Mouse (Mus musculus) heart, postnatal 14 days (tissue): ENCODE data around the gene Fermt1. TPM values are rescaled to one million over a fixed set of nuclear protein-coding genes. Genes with fewer than 3 reads are reported as not detected.
A peak's percentile ranks its signal among the peaks of the same experiment; 100 is the strongest.

Experiments
- DNase-seq, 2 experiments: peaks; one replicate each; pipeline ENCODE4 v3.0.0; 2021 to 2022
- intact Hi-C: fragments of 180-260 bp; cut with DNase I; formaldehyde crosslinking; loops from one replicate; pipeline ENCODE4 v1.15.1; 2025
- total RNA-seq, 2 experiments: library from RNA; stranded (reverse); gene quantifications; 2 replicates each; pipeline ENCODE4 v1.2.3; 2021

Gene Fermt1
- total RNA-seq, 2 experiments from 2014 or later, result 0.10 TPM; not detected in 1

DNA sequence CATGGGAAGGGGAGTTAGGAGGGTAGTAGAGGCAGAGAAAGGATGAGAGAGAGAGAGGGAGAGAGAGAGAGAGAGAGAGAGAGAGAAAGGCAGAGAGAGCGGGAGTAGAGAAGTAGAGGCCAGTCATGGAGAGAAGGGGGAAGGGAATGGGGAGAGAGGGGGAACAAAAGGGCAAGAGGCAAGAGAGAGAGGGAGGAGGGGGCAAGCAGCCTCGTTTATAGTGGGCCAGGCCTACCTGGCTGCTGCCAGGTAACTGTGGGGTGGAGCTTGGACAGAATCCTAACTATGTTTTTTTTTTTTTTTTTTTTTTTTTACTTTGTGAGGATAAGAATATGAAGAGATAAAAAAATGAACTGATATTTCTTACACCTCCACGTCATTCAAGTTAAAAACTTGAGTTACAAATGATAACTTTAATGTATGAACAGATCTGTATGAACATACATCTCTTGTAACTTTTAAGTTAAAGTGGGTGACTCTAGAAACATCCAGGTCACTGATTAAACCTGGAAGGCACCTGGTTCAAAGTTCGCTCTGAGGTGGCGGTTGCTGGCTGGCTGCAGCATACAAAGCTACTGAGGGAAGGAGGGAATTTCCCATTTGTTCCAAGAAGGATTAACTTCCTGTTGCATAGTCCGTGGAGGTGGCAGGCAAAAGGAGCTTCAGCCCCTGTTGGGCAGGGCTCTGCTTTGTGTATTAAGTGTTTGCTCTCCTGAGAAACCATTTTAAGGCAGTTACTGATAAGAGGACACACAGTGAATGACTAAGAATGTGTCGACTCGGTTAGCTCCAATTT, 22.2 kb downstream of the Fermt1 start:
- intact Hi-C loops, result no loop called here
- no peak for DNase-seq

GRCm38 (mm10) chr2:132922076-132922873, 23.4 kb downstream of the Fermt1 start:
- DNase-seq, result no peak
- intact Hi-C loops, result no loop called here

- intact Hi-C loops, result no loop called here
- no peak for DNase-seq
These were observed 30.9 kb downstream of the Fermt1 start for GRCm38 (mm10) chr2:132914785-132915184.

DNA sequence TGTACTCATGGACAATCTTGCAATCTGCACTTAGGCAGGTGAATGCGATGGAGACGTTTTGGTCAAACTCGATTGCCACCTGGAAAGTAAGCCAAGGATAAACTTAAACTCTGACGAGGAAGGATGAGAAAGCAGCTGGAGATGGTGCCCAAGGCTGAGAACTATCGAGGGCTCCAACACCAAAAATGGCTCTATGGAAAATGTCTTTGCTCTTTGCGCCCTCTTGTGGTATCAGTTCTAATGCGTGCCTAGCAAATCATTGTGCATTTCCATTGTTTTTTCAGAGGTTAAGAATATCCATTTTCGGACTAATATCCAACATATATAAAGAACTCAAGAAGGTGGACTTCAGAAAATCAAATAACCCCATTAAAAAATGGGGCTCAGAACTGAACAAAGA, 38.9 kb downstream of the Fermt1 start:
- intact Hi-C loops, result loop anchor here (2.0 to 10.0 kb wide), 2 partner anchors 192 to 390 kb away; no protein-coding TSS in a partner anchor
- DNase-seq, result peak in 1 of 2 experiments; percentile 48

GRCm38 (mm10) chr2:132904961-132905360, 40.7 kb downstream of the Fermt1 start:
- intact Hi-C loops, result loop anchor here (10.0 kb wide), 1 partner anchor 190 kb away; no protein-coding TSS in a partner anchor
- DNase-seq, result no peak

DNA sequence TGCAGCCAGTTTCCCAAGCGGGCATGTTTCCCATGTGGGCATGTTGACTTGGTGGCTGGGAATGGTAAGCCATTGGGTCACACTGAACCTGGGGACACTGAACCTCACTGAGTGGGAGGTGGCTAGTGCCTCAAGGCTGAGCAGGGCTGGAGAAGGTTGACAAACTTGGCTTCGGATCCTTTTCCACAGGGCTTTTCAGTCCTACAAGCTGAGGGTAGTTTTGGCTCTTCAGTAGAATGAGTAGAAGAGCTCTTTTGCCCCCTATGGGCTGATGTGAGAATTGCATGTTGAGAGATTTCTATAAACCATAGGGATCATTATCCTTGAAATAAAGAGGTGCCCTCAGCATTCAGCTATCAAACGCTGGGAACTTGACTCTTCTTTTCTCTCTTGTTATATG, 42.2 kb downstream of the Fermt1 start:
- intact Hi-C loops, result loop anchor here (1.0 to 10.0 kb wide), 2 partner anchors 57 to 189 kb away; partner anchors contain the start of gene Crls1
- peak; percentile 24 to 53 for DNase-seq

DNA sequence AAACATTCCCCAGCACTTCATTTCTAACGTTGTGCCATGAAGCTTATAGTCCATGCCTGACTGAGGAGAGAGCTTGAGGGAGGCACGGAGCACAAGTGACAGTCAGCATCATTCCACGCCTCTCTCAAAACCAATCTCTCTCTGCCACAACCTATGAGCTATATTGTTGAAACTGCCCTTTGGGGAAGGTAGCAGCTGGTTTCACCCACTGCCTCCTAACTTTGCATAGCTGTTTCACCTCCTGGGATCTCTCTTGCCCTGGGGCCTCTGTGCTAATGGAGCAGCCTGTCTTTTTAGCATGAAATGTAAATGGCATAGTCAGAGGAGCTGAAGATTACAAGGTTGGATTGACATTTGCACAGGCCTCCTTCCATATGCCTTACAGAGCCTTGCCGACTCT, 43.6 kb downstream of the Fermt1 start:
- DNase-seq, result no peak
- intact Hi-C loops, result loop anchor here (10.0 kb wide), 1 partner anchor 187 kb away; no protein-coding TSS in a partner anchor

- intact Hi-C loops, result loop anchor here (10.0 kb wide), 1 partner anchor 187 kb away; no protein-coding TSS in a partner anchor
- no peak for DNase-seq
These were observed 44.1 kb downstream of the Fermt1 start for GRCm38 (mm10) chr2:132901636-132902035.

DNA sequence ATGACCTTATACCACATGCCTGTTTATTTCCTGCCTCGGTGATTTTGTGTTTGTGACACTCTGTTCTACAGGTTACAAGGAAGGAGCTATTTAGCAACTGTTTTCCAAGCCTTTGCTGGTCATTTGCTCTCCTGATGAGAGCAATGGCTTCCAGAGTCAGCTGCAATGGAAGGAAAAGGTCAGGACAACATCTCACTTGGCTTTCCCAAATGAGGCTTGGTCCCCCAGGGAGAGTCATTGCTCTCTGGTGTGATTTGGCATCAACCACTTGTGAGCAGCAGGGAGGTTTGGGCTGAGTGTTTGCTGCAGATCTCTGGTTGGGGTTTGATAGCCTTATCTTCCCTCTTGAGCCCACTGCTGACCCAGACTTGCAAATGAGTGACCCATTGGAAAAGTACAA, 45.1 kb downstream of the Fermt1 start:
- DNase-seq, result no peak
- intact Hi-C loops, result loop anchor here (10.0 kb wide), 1 partner anchor 186 kb away; no protein-coding TSS in a partner anchor

GRCm38 (mm10) chr2:132898211-132898610, 47.5 kb downstream of the Fermt1 start:
- no peak for DNase-seq
- intact Hi-C loops, result loop anchor here (2.0 kb wide), 1 partner anchor 19 kb away; no protein-coding TSS in a partner anchor

DNA sequence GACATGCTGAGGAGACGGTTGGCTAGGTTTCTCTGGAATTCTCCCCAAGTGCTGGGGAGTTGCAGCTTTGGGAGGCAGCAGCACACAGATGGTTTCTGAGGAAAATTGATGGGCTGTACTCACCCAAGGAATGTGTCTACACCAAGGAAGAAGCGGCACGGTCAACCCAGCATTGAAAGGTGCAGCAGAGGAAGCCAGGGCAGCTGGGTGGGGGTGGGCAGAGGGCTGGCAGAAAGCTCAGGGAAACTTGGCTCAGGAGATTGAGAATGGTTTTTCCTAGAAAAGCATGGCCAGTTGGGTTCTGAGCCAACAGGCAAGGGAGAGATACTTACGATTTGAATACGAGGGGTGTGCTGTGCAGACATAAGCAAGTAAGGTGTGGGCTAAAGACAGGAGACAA, 51.9 kb downstream of the Fermt1 start:
- intact Hi-C loops, result no loop called here
- DNase-seq, result no peak

GRCm38 (mm10) chr2:132885312-132885711, 60.4 kb downstream of the Fermt1 start:
- no peak for DNase-seq

GRCm38 (mm10) chr2:132884303-132884967, 61.3 kb downstream of the Fermt1 start:
- intact Hi-C loops, result loop anchor here (1.0 kb wide), 1 partner anchor 12 kb away; no protein-coding TSS in a partner anchor
- no peak for DNase-seq

More at GRCm38 (mm10) chr2:132885312-132885711, 60.4 kb downstream of the Fermt1 start:
- intact Hi-C loops, result no loop called here

- intact Hi-C loops, result no loop called here
- DNase-seq, result no peak
These were observed 64.7 kb downstream of the Fermt1 start, which contains the start of gene Lrrn4 for GRCm38 (mm10) chr2:132880844-132881645. TSS of gene Lrrn4 (minus strand) at chr2:132880891.

- intact Hi-C loops, result loop anchor here (2.0 kb wide), 1 partner anchor 19 kb away; no protein-coding TSS in a partner anchor
- peak; percentile 23 to 48 for DNase-seq
These were observed 66.3 kb downstream of the Fermt1 start for GRCm38 (mm10) chr2:132879261-132880044.

- no peak for DNase-seq
- intact Hi-C loops, result no loop called here
These were observed 68.7 kb downstream of the Fermt1 start for GRCm38 (mm10) chr2:132876991-132877390.

- DNase-seq, result no peak
- intact Hi-C loops, result no loop called here
These were observed 71.9 kb downstream of the Fermt1 start for GRCm38 (mm10) chr2:132873657-132874326.

GRCm38 (mm10) chr2:132871663-132872062, 74.0 kb downstream of the Fermt1 start:
- no peak for DNase-seq
- intact Hi-C loops, result no loop called here
